Mouse (Mus musculus) C2C12 (cell line): ENCODE measurements around the gene Cd164. TPM values are rescaled to one million over a fixed set of nuclear protein-coding genes. Genes with fewer than 3 reads are reported as not detected.

Source experiments
- H3K27me3 ChIP-seq: one replicate; pipeline ENCODE4 v1.6.1; 2011; ENCODE audit not compliant: control insufficient read depth, insufficient read depth, insufficient read length
- H3K36me3 ChIP-seq: one replicate; pipeline ENCODE4 v1.6.1; 2011; ENCODE audit not compliant: control insufficient read depth, insufficient read depth
- H3K4me3 ChIP-seq: one replicate; pipeline ENCODE4 v1.5.1; 2011; ENCODE audit warnings: mild to moderate bottlenecking, control low read depth; ENCODE audit not compliant: poor library complexity, insufficient read depth, severe bottlenecking
- H3K79me2 ChIP-seq: one replicate; pipeline ENCODE4 v1.6.1; 2011; ENCODE audit not compliant: control insufficient read depth, insufficient read depth
- H3K79me3 ChIP-seq: one replicate; pipeline ENCODE4 v1.6.1; 2011; ENCODE audit warnings: low read depth, control low read depth
- H3ac ChIP-seq: one replicate; pipeline ENCODE3; 2011; ENCODE audit warnings: low read depth; ENCODE audit not compliant: control insufficient read depth, insufficient read length
- CEBPB ChIP-seq: IDR thresholded peaks from one replicate; pipeline ENCODE4 v1.6.1; 2011; ENCODE audit warnings: low read depth, mild to moderate bottlenecking, control low read depth, moderate library complexity
- CTCF ChIP-seq: IDR thresholded peaks from one replicate; pipeline ENCODE4 v1.5.1; 2011; ENCODE audit not compliant: control insufficient read depth, insufficient read depth, insufficient read length
- FOSL1 ChIP-seq: IDR thresholded peaks from one replicate; pipeline ENCODE4 v1.8.0; 2011; ENCODE audit warnings: mild to moderate bottlenecking, low read length; ENCODE audit not compliant: poor library complexity, insufficient read depth, severe bottlenecking
- MAX ChIP-seq: IDR thresholded peaks from one replicate; pipeline ENCODE4 v1.6.1; 2011; ENCODE audit warnings: mild to moderate bottlenecking, control low read depth
- MYOD1 ChIP-seq: IDR thresholded peaks from one replicate; pipeline ENCODE4 v1.6.1; 2011; ENCODE audit warnings: low read depth; ENCODE audit not compliant: control insufficient read depth, insufficient read length
- MYOG ChIP-seq: IDR thresholded peaks from one replicate; pipeline ENCODE4 v1.6.1; 2011; ENCODE audit not compliant: control insufficient read depth, insufficient read length; ENCODE audit errors: extremely low read depth
- USF1 ChIP-seq: IDR thresholded peaks from one replicate; pipeline ENCODE4 v1.6.1; 2011; ENCODE audit warnings: low read depth, mild to moderate bottlenecking, control low read depth, moderate library complexity
- polyA plus RNA-seq: library from polyadenylated mRNA; unstranded; fragments of >200 nt; fragmentation: generic; extraction: Trizol; gene quantifications from one replicate; pipeline ENCODE4 v1.2.1, GENCODE M21; 2012; ENCODE audit warnings: missing spikeins

Cd164 gene
- polyA plus RNA-seq, 1 experiment, result 53.2 TPM

DNA sequence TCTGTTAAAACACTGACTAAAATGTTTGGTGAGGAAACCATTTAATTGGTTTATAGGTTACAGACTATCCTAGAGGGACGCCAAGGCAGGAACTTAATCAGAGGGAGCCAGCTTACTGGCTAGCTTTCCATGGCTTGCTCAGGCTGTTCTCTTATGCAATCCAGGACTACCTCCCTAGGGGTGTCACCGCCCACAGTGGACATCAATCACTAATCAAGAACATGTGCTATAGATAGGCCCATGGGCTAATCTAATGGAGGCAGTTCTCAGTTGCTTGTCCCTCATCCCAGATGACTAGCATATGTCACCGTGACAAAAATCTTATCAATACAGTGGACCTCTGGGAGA, 18.7 kb downstream of the Cd164 start:
- Histone ChIP-seq H3K79me3 (no peaks in the 10 kb centered on the region), H3ac (no peak overlapping the region), H3K27me3 (no peaks in the 10 kb centered on the region), H3K79me2 (peaks cover 2% of the 10 kb centered on the region), H3K36me3 (peaks cover 16% of the 10 kb centered on the region), H3K4me3 (no peak overlapping the region)
- no peak for TF ChIP-seq FOSL1

DNA sequence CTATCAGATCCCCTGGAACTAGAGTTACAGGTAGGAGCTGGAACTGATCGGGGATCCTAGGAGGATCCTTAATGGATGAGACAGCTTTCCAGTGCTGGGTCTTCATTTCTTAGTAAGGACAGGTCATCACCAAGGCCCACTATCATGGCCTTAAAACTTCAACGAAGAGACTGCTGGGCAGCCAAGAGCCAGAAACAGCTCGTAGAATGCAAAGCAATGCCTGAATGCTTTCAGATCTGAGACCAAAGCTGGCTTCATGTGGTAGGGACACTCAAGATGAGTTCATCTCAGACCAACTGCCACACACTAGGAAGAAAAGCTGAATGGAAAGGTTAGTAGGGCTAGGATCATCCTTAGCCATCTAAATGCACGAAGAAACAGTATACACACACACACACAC, 19.8 kb downstream of the Cd164 start:
- Histone ChIP-seq H3K36me3 (peaks cover 14% of the 10 kb centered on the region), H3K27me3 (no peaks in the 10 kb centered on the region), H3K4me3 (no peak overlapping the region), H3K79me3 (no peaks in the 10 kb centered on the region), H3ac (no peak overlapping the region), H3K79me2 (no peaks in the 10 kb centered on the region)
- TF ChIP-seq USF1, result no peak
- no peak for TF ChIP-seq FOSL1
- no peak for TF ChIP-seq MYOD1
- TF ChIP-seq CEBPB, result no peak
- no peak for TF ChIP-seq MAX

DNA sequence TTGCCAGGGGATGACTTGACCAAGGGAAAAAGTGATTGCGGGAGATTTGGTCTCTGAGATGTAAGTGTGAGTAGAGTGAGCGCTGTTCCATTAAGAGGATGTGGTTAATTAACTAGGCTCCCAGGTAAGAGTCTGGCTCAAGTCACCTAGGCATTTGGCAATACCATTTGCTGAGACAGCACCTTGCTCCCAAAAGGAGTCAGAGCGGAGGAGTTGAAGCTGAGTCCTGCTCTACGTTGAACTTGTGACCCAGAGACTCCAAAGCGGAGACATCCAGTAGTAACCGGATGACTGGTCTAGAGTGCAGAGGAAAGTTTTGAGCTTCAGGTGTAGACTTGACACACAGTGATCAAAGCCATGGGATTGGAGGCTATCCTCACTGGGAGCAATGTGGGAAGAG, 22.8 kb downstream of the Cd164 start:
- TF ChIP-seq USF1, result no peak
- no peak for TF ChIP-seq CEBPB
- no peak for TF ChIP-seq FOSL1
- TF ChIP-seq MYOG, result no peak
- no peak for TF ChIP-seq CTCF
- no peak for TF ChIP-seq MAX
- TF ChIP-seq MYOD1, result no peak

DNA sequence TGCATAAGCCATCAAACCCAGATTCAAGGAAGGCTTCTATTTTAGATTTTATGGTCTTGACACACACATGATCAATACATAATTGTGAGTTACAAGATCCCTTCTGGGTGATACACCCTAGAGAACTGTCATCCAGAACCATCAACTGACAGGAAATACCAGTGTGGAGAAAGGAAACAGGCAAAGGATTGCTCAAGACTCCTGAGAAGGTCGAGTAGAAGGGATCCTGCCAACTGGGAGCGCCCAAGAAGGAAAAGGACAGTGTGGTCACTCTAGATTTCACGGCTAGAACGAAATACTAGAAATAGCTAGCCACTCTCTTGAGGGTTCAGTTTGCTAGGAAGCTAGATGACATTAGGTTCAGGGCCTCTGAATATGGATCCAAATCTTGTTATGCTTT, 24.2 kb downstream of the Cd164 start:
- Histone ChIP-seq H3K79me2 (no peaks in the 10 kb centered on the region), H3ac (no peak overlapping the region), H3K36me3 (no peaks in the 10 kb centered on the region), H3K79me3 (no peaks in the 10 kb centered on the region), H3K27me3 (no peaks in the 10 kb centered on the region), H3K4me3 (no peak overlapping the region)
- TF ChIP-seq MYOD1, result no peak
- no peak for TF ChIP-seq MYOG
- TF ChIP-seq CEBPB, result no peak

More for the DNA sequence above, 22.8 kb downstream of the Cd164 start:
- Histone ChIP-seq H3K36me3 (no peaks in the 10 kb centered on the region), H3K79me2 (no peaks in the 10 kb centered on the region), H3K79me3 (no peaks in the 10 kb centered on the region), H3K4me3 (no peak overlapping the region), H3K27me3 (no peaks in the 10 kb centered on the region), H3ac (no peak overlapping the region)

DNA sequence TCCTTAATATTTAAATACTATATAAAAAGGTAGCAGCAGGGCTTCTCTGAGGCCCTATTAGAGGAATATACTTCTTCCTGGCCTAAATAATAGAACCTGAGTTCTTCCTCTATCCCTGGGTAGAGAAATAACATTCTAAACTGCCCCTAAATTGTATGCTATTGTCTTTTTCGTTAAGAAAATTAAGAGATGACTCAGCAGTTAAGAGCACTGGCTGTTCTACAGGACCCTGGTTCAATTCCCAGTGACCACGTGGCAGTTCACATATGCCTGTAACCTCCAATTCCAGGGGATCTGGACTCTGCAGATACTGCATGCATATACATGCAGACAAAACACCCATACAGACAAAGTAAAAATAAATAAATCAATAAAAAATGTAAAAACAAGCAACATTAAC, 24.6 kb downstream of the Cd164 start:
- H3K4me3 ChIP-seq, result no peak overlapping the region
- H3ac ChIP-seq, result no peak overlapping the region
- no peaks in the 10 kb centered on the region for H3K79me2 ChIP-seq
- H3K79me3 ChIP-seq, result no peaks in the 10 kb centered on the region
- no peak for TF ChIP-seq USF1
- no peak for TF ChIP-seq CTCF
- TF ChIP-seq MYOD1, result no peak
- TF ChIP-seq MAX, result no peak
- TF ChIP-seq CEBPB, result no peak
- no peak for TF ChIP-seq MYOG
- no peak for TF ChIP-seq FOSL1
- no peaks in the 10 kb centered on the region for H3K36me3 ChIP-seq
- no peaks in the 10 kb centered on the region for H3K27me3 ChIP-seq

DNA sequence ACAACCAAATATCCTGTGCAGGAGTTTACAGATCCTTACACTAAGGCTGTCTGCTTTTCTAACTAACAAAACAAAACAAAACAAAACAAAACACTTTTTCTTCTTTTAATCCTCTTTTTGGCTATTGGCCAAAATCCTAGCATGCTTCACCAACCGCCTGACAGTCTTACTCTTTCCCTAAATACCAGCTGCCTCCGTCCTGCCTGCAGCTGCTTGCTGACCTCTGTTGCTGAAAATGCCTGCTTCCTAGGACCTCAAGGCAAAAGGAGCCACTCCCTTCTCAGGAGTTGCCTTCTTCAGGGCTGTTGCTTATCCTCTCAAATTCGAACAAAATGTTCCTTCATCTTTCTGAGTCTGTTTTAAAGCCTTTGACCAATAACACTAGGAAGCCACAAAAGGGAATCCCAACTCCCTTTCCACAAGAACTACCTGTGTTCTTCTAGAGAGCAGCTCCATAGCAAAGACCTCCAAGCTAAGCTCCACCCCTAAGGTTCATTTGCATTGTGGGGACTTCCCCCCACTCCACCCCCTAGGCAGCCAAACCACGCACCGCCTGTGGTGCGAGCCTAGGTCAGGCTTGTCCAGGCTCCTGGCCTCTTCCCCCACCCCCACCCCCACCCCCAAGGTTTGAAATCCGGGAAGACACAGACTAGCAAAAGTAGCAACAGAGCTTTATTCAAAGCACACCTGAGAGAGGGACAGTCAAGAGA, 25.4 kb downstream of the Cd164 start:
- Histone ChIP-seq H3K27me3 (no peaks in the 10 kb centered on the region), H3K36me3 (no peaks in the 10 kb centered on the region), H3K79me2 (no peaks in the 10 kb centered on the region), H3ac (no peak overlapping the region), H3K79me3 (no peaks in the 10 kb centered on the region), H3K4me3 (no peak overlapping the region)
- TF ChIP-seq USF1, result no peak
- TF ChIP-seq MYOG, result no peak
- TF ChIP-seq FOSL1, result no peak
- TF ChIP-seq MAX, result no peak
- no peak for TF ChIP-seq MYOD1
- TF ChIP-seq CTCF, result no peak
- no peak for TF ChIP-seq CEBPB
